ENCODE assay signal across 21 mouse cellular contexts in genomic region chr2:57178056-57178455, GRCm38 (mm10). TPM values are rescaled to one million over a fixed set of nuclear protein-coding genes. Genes with fewer than 3 reads are reported as not detected.
A peak's percentile ranks its signal among the peaks of the same experiment; 100 is the strongest.
DNase-seq lines count a peak whose midpoint lies in the region; TF ChIP-seq lines count a peak whose summit lies in the region.
"Had no signal": no experiment of that assay in that cellular context is flagged by ENCODE, and none has a peak within 500 bp of the region (broad histone marks: within the 10 kb centered on the region; RNA-seq: fewer than 3 reads in every experiment).

No protein-coding gene starts in this region.

- no peak for TF ChIP-seq POLR2A in myocyte (IDR thresholded peaks at IDR 0.05; ENCODE audit: insufficient read length, low read depth)

- DNase-seq in layer of hippocampus, adult 9-11 months: peak; percentile 26
- DNase-seq in layer of hippocampus, adult 8-10 months (ENCODE audit: low spot score in 2 of 2): no peak
- DNase-seq in right cerebral cortex, adult 2 months (ENCODE audit: low spot score in 2 of 2): peak; percentile 42 to 57
- DNase-seq in right cerebral cortex, postnatal 4 days: no peak
- DNase-seq in embryo, embryonic 10 days (ENCODE audit: low spot score): no peak
- no peak for DNase-seq in cerebellum, adult 9-10 months
- DNase-seq: adrenal gland, postnatal 14 days; B cell, adult 2 months; gastrocnemius, postnatal 10 days; heart, postnatal 4 days; kidney, adult 2 months; lung, adult 18-20 months had no signal

- H3K36me3 ChIP-seq in myocyte (ENCODE audit: control insufficient read depth, insufficient read depth): no peaks in the 10 kb centered on the region
- H3K36me3 ChIP-seq: forebrain, embryonic 12.5 days; heart, embryonic 10.5 days; hindbrain, embryonic 15.5 days; limb, embryonic 13.5 days; liver, embryonic 12.5 days; midbrain, embryonic 10.5 days; neural tube, embryonic 12.5 days had no signal

- no peaks in the 10 kb centered on the region for H3K79me2 ChIP-seq in myocyte (ENCODE audit: control insufficient read depth, insufficient read depth)

- no peaks in the 10 kb centered on the region for H3K27me3 ChIP-seq in myocyte (ENCODE audit: control insufficient read depth, insufficient read depth, insufficient read length)
- H3K27me3 ChIP-seq: forebrain, embryonic 12.5 days; hindbrain, embryonic 15.5 days; limb, embryonic 13.5 days; liver, embryonic 12.5 days; neural tube, embryonic 12.5 days had no signal

- no peak overlapping the region for H3K4me3 ChIP-seq in myocyte
- H3K4me3 ChIP-seq: forebrain, embryonic 12.5 days; heart, embryonic 10.5 days; hindbrain, embryonic 15.5 days; left cerebral cortex, adult 2 months; limb, embryonic 13.5 days; liver, embryonic 12.5 days; midbrain, embryonic 10.5 days; neural tube, embryonic 12.5 days had no signal

- peak overlapping the region; percentile 10 for H3K4me2 ChIP-seq in myocyte (ENCODE audit: low read depth)
- H3K4me2 ChIP-seq: forebrain, embryonic 12.5 days; hindbrain, embryonic 15.5 days; limb, embryonic 13.5 days; liver, embryonic 12.5 days; neural tube, embryonic 12.5 days had no signal

- H3ac ChIP-seq in myocyte (ENCODE audit: control insufficient read depth, insufficient read length): no peak overlapping the region

TF ChIP-seq in myocyte, 11 proteins besides CTCF, POLR2A, EP300 and RAD21:
- TF ChIP-seq TCF12 (IDR thresholded peaks at IDR 0.05; ENCODE audit: insufficient read depth, poor library complexity, severe bottlenecking) (no peak), REST (IDR thresholded peaks at IDR 0.05; ENCODE audit: insufficient read depth, insufficient read length) (no peak), MYOG (IDR thresholded peaks at IDR 0.05; ENCODE audit: control insufficient read depth in 1 of 3, insufficient read depth in 1 of 3, insufficient read length in 2 of 3, low read depth in 2 of 3) (no peak), SRF (IDR thresholded peaks at IDR 0.05; ENCODE audit: control insufficient read depth, insufficient read length, low read depth) (no peak), MYOD1 (IDR thresholded peaks at IDR 0.05; ENCODE audit: control insufficient read depth in 1 of 3, insufficient read length in 2 of 3, low read depth in 2 of 3) (no peak), CEBPB (IDR thresholded peaks at IDR 0.05; ENCODE audit: insufficient read depth, poor library complexity, severe bottlenecking) (no peak), MAX (IDR thresholded peaks at IDR 0.05; ENCODE audit: low read depth) (no peak), E2F4 (IDR thresholded peaks at IDR 0.05; ENCODE audit: insufficient read depth) (no peak), POLR2AphosphoS2 (IDR thresholded peaks at IDR 0.05; ENCODE audit: insufficient read length, low read depth) (no peak), TCF3 (IDR thresholded peaks at IDR 0.05; ENCODE audit: insufficient read length, low read depth) (no peak), USF1 (IDR thresholded peaks at IDR 0.05; ENCODE audit: low read depth) (no peak)

RNA-seq across cellular contexts. Expression of gene Nr4a2, which starts 54.3 kb away (rescaled TPM):
- 10 to 100 TPM; 42.0 to 77.6 (median 58.6) TPM for total RNA-seq in layer of hippocampus, adult 8-10 months (2022)
- polyA plus RNA-seq in myocyte (2012; fragmentation: generic; extraction: Trizol): 1.5 TPM

RNA-seq across cellular contexts. Expression of gene Gpd2, which starts 59.4 kb away (rescaled TPM):
- 100 to 1,000 TPM; 120 to 148 (median 124) TPM for total RNA-seq in layer of hippocampus, adult 8-10 months (2022)
- polyA plus RNA-seq in myocyte (2012; fragmentation: generic; extraction: Trizol): 11.1 TPM

Comparison
In these comparisons a context has a peak if more than half of its experiments do, and no peak if none do; other contexts are left out.
1. DNase-seq: peak in layer of hippocampus, adult 9-11 months (single experiment) and right cerebral cortex, adult 2 months (2 of 2); none in layer of hippocampus, adult 8-10 months (0 of 2), right cerebral cortex, postnatal 4 days (single experiment), embryo, embryonic 10 days (single experiment) and cerebellum, adult 9-10 months (single experiment).